Mouse (Mus musculus) limb, embryonic 15.5 days (tissue): ENCODE data around the gene Runx2. TPM values are rescaled to one million over a fixed set of nuclear protein-coding genes. Genes with fewer than 3 reads are reported as not detected.

ENCODE experiments used
- ATAC-seq: fragments of 200-750 bp; cut with Nextera tagmentation; 2 replicates; pipeline ENCODE4 v1.8.0; 2017; ENCODE audit warnings: low read depth, moderate TSS enrichment; ENCODE audit not compliant: insufficient number of reproducible peaks, low FRiP score, low TSS enrichment
- H3K27ac ChIP-seq: fragments of 300-500 bp; sonication (generic); 2 replicates; pipeline ENCODE4 v1.5.1; 2015; ENCODE audit warnings: moderate library complexity, mild to moderate bottlenecking, inconsistent platforms
- H3K27me3 ChIP-seq: fragments of 300-500 bp; sonication (generic); 2 replicates; pipeline ENCODE4 v1.6.1; 2015; ENCODE audit warnings: inconsistent platforms
- H3K36me3 ChIP-seq: fragments of 300-500 bp; sonication (generic); 2 replicates; pipeline ENCODE4 v1.6.1; 2015; ENCODE audit warnings: inconsistent platforms
- H3K4me1 ChIP-seq: fragments of 300-500 bp; sonication (generic); 2 replicates; pipeline ENCODE4 v1.6.1; 2015; ENCODE audit warnings: inconsistent platforms
- H3K4me2 ChIP-seq: fragments of 300-500 bp; sonication (generic); 2 replicates; pipeline ENCODE4 v1.6.1; 2015; ENCODE audit warnings: mild to moderate bottlenecking, inconsistent platforms
- H3K4me3 ChIP-seq: fragments of 300-500 bp; sonication (generic); 2 replicates; pipeline ENCODE4 v1.5.1; 2015; ENCODE audit warnings: mild to moderate bottlenecking, inconsistent platforms
- H3K9ac ChIP-seq: fragments of 300-500 bp; sonication (generic); 2 replicates; pipeline ENCODE4 v1.6.1; 2015; ENCODE audit warnings: inconsistent platforms
- H3K9me3 ChIP-seq: fragments of 300-500 bp; sonication (generic); 2 replicates; pipeline ENCODE4 v1.6.1; 2016; ENCODE audit warnings: inconsistent platforms
- WGBS: fragments of 180-500 bp; shearing (Covaris S2); methylation state at CpG from one replicate; pipeline ENCODE4 v1.1.7; 2015; 5-methylcytosine and 5-hydroxymethylcytosine counted together
- polyA plus RNA-seq: library from polyadenylated mRNA; unstranded; fragments of >200 nt; fragmentation: Nextera tagmentation; extraction: Ambion mirVana; gene quantifications from 2 replicates; pipeline ENCODE4 v1.2.1, GENCODE M21; 2015

The Runx2 gene
- polyA plus RNA-seq, 1 experiment from 2014 or later, result 13.1 TPM

DNA sequence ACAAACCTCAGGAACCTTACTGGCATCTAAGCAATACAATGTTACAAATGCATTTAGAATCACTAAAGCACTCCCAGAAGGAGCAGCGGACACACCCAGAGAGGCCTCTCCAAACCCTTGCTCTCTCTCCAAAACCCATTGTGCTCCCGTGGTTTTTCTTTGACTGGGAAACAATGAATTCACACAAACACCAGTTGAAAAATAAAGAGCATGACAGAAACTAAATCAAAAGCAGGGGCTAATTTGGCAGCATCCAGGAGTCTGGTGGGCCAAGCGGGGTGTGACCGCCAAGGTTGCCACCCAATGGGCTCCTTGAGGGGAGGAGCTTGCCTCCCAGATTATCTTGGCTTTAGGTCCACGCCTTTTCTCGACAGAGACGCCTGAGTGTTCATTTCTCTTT, 341.9 kb downstream of the Runx2 start:
- Histone ChIP-seq H3K4me1 (no peaks in the 10 kb centered on the region), H3K27ac (no peak overlapping the region)
- WGBS, result 82% methylated on average over 7 of the region's 7 CpGs

DNA sequence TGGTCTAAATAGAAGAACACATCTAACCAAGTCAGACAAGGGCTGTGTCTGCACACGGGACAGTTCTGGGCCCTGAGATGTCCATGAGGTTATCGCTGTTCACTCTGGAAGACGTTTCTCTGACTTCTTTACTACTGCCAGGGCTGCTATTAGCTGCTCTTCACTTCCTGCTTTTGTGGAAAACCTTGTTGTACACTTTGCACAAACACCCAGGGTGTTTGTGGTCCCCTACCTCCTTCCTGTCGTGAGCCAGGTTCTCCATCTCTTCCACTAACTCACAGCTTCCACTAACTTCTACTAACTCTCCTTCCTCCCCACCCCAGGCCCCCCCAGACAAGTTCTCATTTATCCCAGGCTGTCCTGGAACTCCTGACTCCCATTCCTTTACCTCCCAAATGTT, 350.9 kb downstream of the Runx2 start:
- H3K4me3 ChIP-seq, result no peak overlapping the region
- no peaks in the 10 kb centered on the region for H3K4me1 ChIP-seq
- no peak overlapping the region for H3K9ac ChIP-seq
- H3K36me3 ChIP-seq, result no peaks in the 10 kb centered on the region
- no peak overlapping the region for H3K27ac ChIP-seq
- no peak for ATAC-seq
- no peak overlapping the region for H3K4me2 ChIP-seq
- WGBS, result 78% methylated on average over 4 of the region's 4 CpGs
- no peaks in the 10 kb centered on the region for H3K9me3 ChIP-seq
- H3K27me3 ChIP-seq, result peaks cover 8% of the 10 kb centered on the region; the same call in 1 of the 2 replicates

More for the DNA sequence above, 341.9 kb downstream of the Runx2 start:
- Histone ChIP-seq H3K36me3 (no peaks in the 10 kb centered on the region), H3K4me3 (no peak overlapping the region), H3K27me3 (no peaks in the 10 kb centered on the region), H3K9ac (no peak overlapping the region), H3K9me3 (no peaks in the 10 kb centered on the region), H3K4me2 (no peak overlapping the region)
- ATAC-seq, result no peak

DNA sequence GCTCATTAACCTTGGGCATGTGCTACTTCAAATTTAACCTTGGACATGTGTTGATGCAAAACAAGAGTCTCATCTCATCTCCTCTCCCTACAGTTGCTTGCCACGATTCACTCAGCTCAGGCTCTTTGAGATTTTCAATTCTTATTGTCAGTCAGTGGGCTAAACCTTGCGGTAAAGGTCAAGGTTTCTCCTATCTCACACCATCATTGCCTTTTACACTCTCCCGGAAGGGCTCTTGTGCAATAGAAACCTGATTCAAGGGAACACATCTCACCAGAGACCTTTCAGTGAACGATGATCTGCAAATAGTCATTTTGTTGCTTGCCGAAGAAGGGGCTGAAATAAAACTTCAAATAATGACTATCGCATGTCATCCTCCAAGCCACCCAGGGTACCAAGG, 354.4 kb downstream of the Runx2 start:
- Histone ChIP-seq H3K9ac (no peak overlapping the region), H3K27me3 (peaks cover 13% of the 10 kb centered on the region; the same call in 1 of the 2 replicates), H3K4me3 (no peak overlapping the region), H3K27ac (no peak overlapping the region), H3K9me3 (no peaks in the 10 kb centered on the region), H3K36me3 (no peaks in the 10 kb centered on the region), H3K4me1 (peaks cover 3% of the 10 kb centered on the region), H3K4me2 (no peak overlapping the region)
- no peak for ATAC-seq
- 89% methylated on average over 6 of the region's 6 CpGs for WGBS

DNA sequence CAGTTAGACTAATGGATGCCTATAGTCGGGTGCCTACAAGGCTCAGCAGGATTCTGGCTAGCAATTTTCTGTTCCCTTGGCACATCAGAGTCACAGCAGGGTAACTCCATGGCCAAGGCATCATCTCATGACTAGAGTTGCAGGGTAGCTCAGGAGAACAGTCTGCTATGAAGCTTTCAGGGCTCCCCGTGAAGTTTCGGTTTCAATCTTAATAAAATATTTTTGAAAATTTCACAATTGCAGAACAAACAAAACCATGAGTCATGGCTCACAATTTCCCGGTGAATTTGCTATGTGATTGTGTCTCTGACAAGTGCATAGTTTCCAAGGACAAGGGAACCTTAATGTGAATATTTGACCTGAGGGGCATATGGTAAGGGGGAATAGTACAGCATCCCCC, 355.6 kb downstream of the Runx2 start:
- Histone ChIP-seq H3K36me3 (no peaks in the 10 kb centered on the region), H3K9ac (no peak overlapping the region), H3K27ac (no peak overlapping the region), H3K4me2 (no peak overlapping the region), H3K4me3 (no peak overlapping the region), H3K9me3 (no peaks in the 10 kb centered on the region), H3K4me1 (peaks cover 3% of the 10 kb centered on the region), H3K27me3 (peaks cover 17% of the 10 kb centered on the region)
- ATAC-seq, result no peak
- WGBS, result 85% methylated on average over 4 of the region's 4 CpGs

DNA sequence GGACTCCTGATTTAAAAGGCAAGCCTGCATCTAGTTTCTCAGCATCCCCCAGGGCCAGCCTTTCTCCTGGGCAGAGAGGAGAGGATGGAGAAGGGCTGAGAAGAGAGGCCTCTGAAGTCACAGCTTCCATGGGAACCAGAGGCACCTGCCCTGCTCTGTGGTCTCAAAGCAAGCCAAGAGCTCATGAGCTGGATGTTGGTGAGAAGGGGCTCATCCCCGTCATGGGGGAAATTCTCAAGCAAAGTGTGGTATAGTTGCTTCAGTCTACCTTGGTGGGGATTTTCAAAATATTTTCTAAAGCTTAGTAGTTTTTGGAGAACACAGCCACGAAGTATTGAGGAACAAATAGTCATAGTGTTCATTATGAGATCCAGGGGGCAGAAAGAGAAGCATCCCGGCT, 357.9 kb downstream of the Runx2 start:
- WGBS, result 81% methylated on average over 3 of the region's 3 CpGs
- no peak overlapping the region for H3K4me2 ChIP-seq
- no peak overlapping the region for H3K27ac ChIP-seq
- no peak for ATAC-seq
- H3K9me3 ChIP-seq, result no peaks in the 10 kb centered on the region
- peaks cover 3% of the 10 kb centered on the region for H3K4me1 ChIP-seq
- no peak overlapping the region for H3K9ac ChIP-seq
- no peak overlapping the region for H3K4me3 ChIP-seq
- peaks cover 19% of the 10 kb centered on the region for H3K27me3 ChIP-seq
- no peaks in the 10 kb centered on the region for H3K36me3 ChIP-seq

DNA sequence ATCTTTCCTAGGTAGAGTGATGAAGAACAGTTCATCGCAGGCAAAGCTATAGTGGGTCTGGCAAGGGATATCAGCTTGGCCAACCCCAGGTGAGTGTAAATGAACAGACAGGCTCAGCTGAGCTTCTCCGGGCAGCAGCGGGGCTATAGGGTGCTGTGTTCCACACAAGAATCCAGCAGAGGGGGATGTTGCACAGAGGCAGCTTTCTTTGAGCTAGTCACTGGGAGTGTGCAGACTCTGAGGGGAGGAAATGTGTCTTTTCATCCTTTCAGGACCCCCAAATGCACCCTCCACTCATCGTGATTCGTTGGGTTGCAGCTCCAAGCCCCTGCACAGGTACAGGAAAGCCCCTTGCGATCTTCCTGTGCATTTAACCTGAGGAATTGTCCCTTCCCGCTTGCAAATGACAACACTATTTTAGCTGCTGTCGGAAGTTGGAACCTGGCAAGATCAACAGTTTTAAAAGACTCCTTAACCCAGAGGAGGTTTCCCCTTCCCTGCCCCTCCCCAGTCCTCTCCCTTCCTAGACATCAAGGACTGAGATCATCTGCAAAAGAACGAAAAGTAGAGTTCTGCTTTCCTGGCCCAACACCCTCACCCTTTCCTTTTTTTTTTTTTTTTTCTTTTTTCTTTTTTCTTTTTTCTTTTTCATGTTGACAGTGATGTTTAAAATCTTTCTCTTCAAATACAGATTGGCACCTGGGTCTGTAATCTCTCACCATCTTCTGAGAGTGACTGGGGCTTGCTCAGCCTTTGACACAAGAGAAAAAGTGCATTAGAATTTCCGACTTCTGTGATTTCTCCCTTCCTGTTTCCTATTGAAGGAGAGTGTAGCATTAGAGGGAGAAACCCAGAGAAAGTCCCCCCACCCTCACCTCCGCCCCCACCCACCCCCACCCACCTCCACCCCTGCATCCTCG, 358.7 kb downstream of the Runx2 start:
- Histone ChIP-seq H3K9ac (no peak overlapping the region), H3K27me3 (peaks cover 24% of the 10 kb centered on the region), H3K4me3 (no peak overlapping the region), H3K4me1 (peaks cover 3% of the 10 kb centered on the region), H3K4me2 (peak overlapping the region; percentile 25; the same call in 1 of the 2 replicates), H3K9me3 (no peaks in the 10 kb centered on the region), H3K36me3 (no peaks in the 10 kb centered on the region), H3K27ac (no peak overlapping the region)
- 28% methylated on average over 12 of the region's 12 CpGs for WGBS
- peak; percentile 82; the same call in 1 of the 2 replicates for ATAC-seq

DNA sequence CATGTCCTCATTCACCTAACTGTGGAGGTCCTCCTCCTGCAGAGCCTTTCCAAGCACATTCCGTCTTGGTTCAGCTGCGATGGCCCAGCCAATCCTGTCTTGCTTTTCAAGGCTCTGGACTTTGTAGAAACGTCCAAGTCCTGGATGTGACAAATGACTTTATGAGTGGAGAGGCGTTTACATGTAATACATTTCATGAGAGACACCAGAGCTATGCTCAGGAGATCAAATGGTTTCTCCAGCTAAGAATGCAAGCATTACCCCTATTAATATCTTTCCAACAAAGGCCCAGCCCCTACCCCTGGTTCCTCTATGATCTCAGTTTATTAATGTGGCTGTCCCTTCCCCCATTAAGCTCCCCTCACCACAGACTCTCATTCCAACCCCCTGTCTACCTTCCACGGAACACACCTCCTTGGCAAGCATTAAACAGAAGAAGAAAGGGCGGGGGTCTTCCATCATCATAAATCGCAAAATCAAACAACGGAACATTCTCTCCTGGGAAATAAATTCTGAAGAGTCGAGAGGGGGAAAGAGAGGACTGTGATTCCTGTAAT, 364.6 kb downstream of the Runx2 start:
- Histone ChIP-seq H3K27me3 (peaks cover 19% of the 10 kb centered on the region), H3K36me3 (no peaks in the 10 kb centered on the region), H3K4me2 (no peak overlapping the region), H3K9ac (no peak overlapping the region), H3K27ac (no peak overlapping the region), H3K4me3 (no peak overlapping the region), H3K9me3 (no peaks in the 10 kb centered on the region), H3K4me1 (no peaks in the 10 kb centered on the region)
- 42% methylated on average over 9 of the region's 9 CpGs for WGBS
- ATAC-seq, result no peak

Other genes with a start within 250 kb of the Runx2 start
- gene Supt3, start 37.6 kb downstream of the Runx2 start, polyA plus RNA-seq, result 18.8 and 19.2 TPM in 2 replicates